Mouse (Mus musculus) liver (tissue): Measurements from ENCODE around the gene Pcnp.
A peak's percentile ranks its signal among the peaks of the same experiment; 100 is the strongest.
"Not testable (repeated sequence)": the region's sequence is repeated elsewhere in the genome, so short reads cannot be mapped to it uniquely, and the experiment has no call there.

ENCODE experiments used
- DNase-seq: peaks from one replicate; pipeline ENCODE4 v3.0.0-alpha.2; 2020; ENCODE audit warnings: mixed read lengths

The Pcnp gene

GRCm38 (mm10) chr16:55966212-55966871 is 63.2 kb downstream of the Pcnp start, which contains the start of gene Rpl24:
Gene Rpl24, plus strand, starts transcription at chr16:55966275.
- peak; percentile 92 for DNase-seq

- DNase-seq, result peak; percentile 48
Measured at GRCm38 (mm10) chr16:55964126-55964949, 65.2 kb downstream of the Pcnp start.

GRCm38 (mm10) chr16:55963068-55963467 is 66.5 kb downstream of the Pcnp start:
- not testable (repeated sequence) for DNase-seq
